Mouse (Mus musculus) myocyte (in vitro differentiated cells): ENCODE results near the gene Hpn. TPM values are rescaled to one million over a fixed set of nuclear protein-coding genes. Genes with fewer than 3 reads are reported as not detected.

Experiments
- H3K27me3 ChIP-seq: one replicate; pipeline ENCODE4 v1.6.1; 2011; ENCODE audit not compliant: control insufficient read depth, insufficient read depth, insufficient read length
- H3K36me3 ChIP-seq: one replicate; pipeline ENCODE4 v1.6.1; 2011; ENCODE audit not compliant: control insufficient read depth, insufficient read depth
- H3K4me2 ChIP-seq: one replicate; pipeline ENCODE4 v1.6.1; 2011; ENCODE audit warnings: low read depth, control low read depth
- H3K4me3 ChIP-seq: one replicate; pipeline ENCODE4 v1.5.1; 2011; ENCODE audit warnings: mild to moderate bottlenecking, control low read depth, moderate library complexity
- H3K79me2 ChIP-seq: one replicate; pipeline ENCODE4 v1.6.1; 2011; ENCODE audit not compliant: control insufficient read depth, insufficient read depth
- H3ac ChIP-seq: one replicate; pipeline ENCODE4 v1.6.1; 2011; ENCODE audit not compliant: control insufficient read depth, insufficient read length
- CEBPB ChIP-seq: IDR thresholded peaks from 2 replicates; pipeline ENCODE4 v1.6.1; 2011; ENCODE audit warnings: mild to moderate bottlenecking, moderate library complexity; ENCODE audit not compliant: poor library complexity, insufficient read depth, severe bottlenecking
- E2F4 ChIP-seq: IDR thresholded peaks from one replicate; pipeline ENCODE4 v1.6.1; 2011; ENCODE audit warnings: mild to moderate bottlenecking, control low read depth, moderate library complexity; ENCODE audit not compliant: insufficient read depth
- MAX ChIP-seq: IDR thresholded peaks from one replicate; pipeline ENCODE4 v1.6.1; 2011; ENCODE audit warnings: low read depth, mild to moderate bottlenecking, control low read depth
- MYOD1 ChIP-seq, 3 experiments: IDR thresholded peaks; one replicate each; pipeline ENCODE4 v1.6.1; 2011; ENCODE audit warnings: control low read depth in 2 of 3, low read depth in 2 of 3, mild to moderate bottlenecking in 2 of 3, moderate library complexity in 1 of 3; ENCODE audit not compliant: insufficient read length in 2 of 3, control insufficient read depth in 1 of 3
- MYOG ChIP-seq, 3 experiments: IDR thresholded peaks; one replicate each; pipeline ENCODE4 v1.6.1; 2011; ENCODE audit warnings: control low read depth in 2 of 3, low read depth in 2 of 3, mild to moderate bottlenecking in 2 of 3; ENCODE audit not compliant: insufficient read length in 2 of 3, control insufficient read depth in 1 of 3, insufficient read depth in 1 of 3
- POLR2A ChIP-seq: IDR thresholded peaks from one replicate; pipeline ENCODE4 v1.6.1; 2011; ENCODE audit warnings: low read depth, mild to moderate bottlenecking, control low read depth, moderate library complexity; ENCODE audit not compliant: insufficient read length
- POLR2AphosphoS2 ChIP-seq: IDR thresholded peaks from one replicate; pipeline ENCODE4 v1.6.1; 2011; ENCODE audit warnings: low read depth, control low read depth; ENCODE audit not compliant: insufficient read length
- REST ChIP-seq: IDR thresholded peaks from one replicate; pipeline ENCODE4 v1.6.1; 2011; ENCODE audit warnings: mild to moderate bottlenecking, control low read depth, moderate library complexity; ENCODE audit not compliant: insufficient read depth, insufficient read length
- SRF ChIP-seq: IDR thresholded peaks from one replicate; pipeline ENCODE4 v1.6.1; 2011; ENCODE audit warnings: low read depth; ENCODE audit not compliant: control insufficient read depth, insufficient read length
- TCF12 ChIP-seq: IDR thresholded peaks from one replicate; pipeline ENCODE4 v1.6.1; 2011; ENCODE audit warnings: mild to moderate bottlenecking, control low read depth; ENCODE audit not compliant: poor library complexity, insufficient read depth, severe bottlenecking
- TCF3 ChIP-seq: IDR thresholded peaks from one replicate; pipeline ENCODE4 v1.6.1; 2011; ENCODE audit warnings: low read depth, control low read depth; ENCODE audit not compliant: insufficient read length
- USF1 ChIP-seq: IDR thresholded peaks from one replicate; pipeline ENCODE4 v1.6.1; 2011; ENCODE audit warnings: low read depth, mild to moderate bottlenecking, control low read depth, moderate library complexity
- polyA plus RNA-seq: library from polyadenylated mRNA; unstranded; fragments of >200 nt; fragmentation: generic; extraction: Trizol; gene quantifications from one replicate; pipeline ENCODE4 v1.2.1, GENCODE M21; 2012; ENCODE audit warnings: missing spikeins

The Hpn gene
- polyA plus RNA-seq, 1 experiment: not detected

- TF ChIP-seq TCF3: no peak
- no peak for TF ChIP-seq SRF
- TF ChIP-seq MYOG (IDR thresholded peaks at IDR 0.05; ENCODE audit: control insufficient read depth in 1 of 3, insufficient read depth in 1 of 3, insufficient read length in 2 of 3, low read depth in 2 of 3): no peak
- no peak for TF ChIP-seq MAX
- TF ChIP-seq E2F4: no peak
- TF ChIP-seq CEBPB: no peak
- TF ChIP-seq MYOD1 (IDR thresholded peaks at IDR 0.05; ENCODE audit: control insufficient read depth in 1 of 3, insufficient read length in 2 of 3, low read depth in 2 of 3): no peak
- no peak for TF ChIP-seq TCF12
- TF ChIP-seq POLR2AphosphoS2: no peak
- no peak for TF ChIP-seq REST
- no peak for TF ChIP-seq POLR2A
- TF ChIP-seq USF1: no peak
- no peak overlapping the region for H3K4me3 ChIP-seq
- H3K27me3 ChIP-seq: peaks cover 9% of the 10 kb centered on the region
- H3ac ChIP-seq: no peak overlapping the region
- H3K79me2 ChIP-seq: no peaks in the 10 kb centered on the region
- H3K4me2 ChIP-seq: no peak overlapping the region
- H3K36me3 ChIP-seq: no peaks in the 10 kb centered on the region
Observed at GRCm38 (mm10) chr7:31080611-31081010, 34.5 kb downstream of the Hpn start.

- no peak overlapping the region for H3ac ChIP-seq
- no peak overlapping the region for H3K4me3 ChIP-seq
- H3K27me3 ChIP-seq: peaks cover 9% of the 10 kb centered on the region
- no peaks in the 10 kb centered on the region for H3K79me2 ChIP-seq
- no peak overlapping the region for H3K4me2 ChIP-seq
- H3K36me3 ChIP-seq: no peaks in the 10 kb centered on the region
- no peak for TF ChIP-seq TCF12
- no peak for TF ChIP-seq REST
- TF ChIP-seq MAX: no peak
- TF ChIP-seq USF1: no peak
- TF ChIP-seq CEBPB: no peak
- TF ChIP-seq POLR2A: no peak
- no peak for TF ChIP-seq SRF
- TF ChIP-seq E2F4: no peak
- no peak for TF ChIP-seq MYOD1 (IDR thresholded peaks at IDR 0.05; ENCODE audit: control insufficient read depth in 1 of 3, insufficient read length in 2 of 3, low read depth in 2 of 3)
Observed at GRCm38 (mm10) chr7:31079670-31080069, 35.4 kb downstream of the Hpn start.

DNA sequence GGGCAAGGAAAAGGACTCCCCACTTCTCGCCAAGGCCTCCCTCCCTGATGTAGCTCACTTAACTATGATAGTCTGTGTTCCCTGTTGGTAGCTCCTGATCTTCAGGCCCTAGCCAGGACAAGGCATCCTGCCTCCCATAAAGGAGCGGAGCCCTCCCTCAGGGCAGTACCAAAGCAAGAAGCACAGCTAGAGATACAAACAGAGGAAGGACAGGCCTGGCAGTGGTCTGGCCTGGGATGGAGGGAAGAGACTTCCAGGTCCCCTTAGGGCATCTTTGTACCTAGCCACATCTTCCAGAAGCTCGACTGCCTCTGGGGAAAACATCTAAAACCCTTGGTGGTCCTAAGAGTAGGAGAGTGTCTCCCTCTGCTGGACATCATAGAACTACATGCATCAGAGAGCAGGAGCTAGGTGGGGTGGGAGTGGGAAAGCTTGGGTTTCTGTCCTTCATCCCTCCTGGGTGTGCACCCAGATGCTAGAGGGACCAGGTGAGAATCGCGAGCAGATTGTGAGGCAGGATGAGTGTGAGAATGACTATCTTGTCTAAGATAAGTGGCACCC, 37.1 kb downstream of the Hpn start:
- Histone ChIP-seq H3ac (no peak overlapping the region), H3K27me3 (peaks cover 9% of the 10 kb centered on the region), H3K79me2 (no peaks in the 10 kb centered on the region), H3K4me3 (no peak overlapping the region), H3K36me3 (no peaks in the 10 kb centered on the region), H3K4me2 (no peak overlapping the region)
- TF ChIP-seq POLR2A (no peak), TCF12 (no peak), SRF (no peak), POLR2AphosphoS2 (no peak), CEBPB (no peak), TCF3 (no peak), MYOG (IDR thresholded peaks at IDR 0.05; ENCODE audit: control insufficient read depth in 1 of 3, insufficient read depth in 1 of 3, insufficient read length in 2 of 3, low read depth in 2 of 3) (no peak), USF1 (no peak), REST (no peak), E2F4 (no peak), MYOD1 (IDR thresholded peaks at IDR 0.05; ENCODE audit: control insufficient read depth in 1 of 3, insufficient read length in 2 of 3, low read depth in 2 of 3) (no peak), MAX (no peak)

- no peaks in the 10 kb centered on the region for H3K79me2 ChIP-seq
- H3K4me3 ChIP-seq: no peak overlapping the region
- H3K36me3 ChIP-seq: no peaks in the 10 kb centered on the region
- TF ChIP-seq MAX (no peak), POLR2AphosphoS2 (no peak), REST (no peak), USF1 (no peak), E2F4 (no peak), TCF3 (no peak), SRF (no peak), POLR2A (no peak), TCF12 (no peak), MYOD1 (IDR thresholded peaks at IDR 0.05; ENCODE audit: control insufficient read depth in 1 of 3, insufficient read length in 2 of 3, low read depth in 2 of 3) (no peak), MYOG (IDR thresholded peaks at IDR 0.05; ENCODE audit: control insufficient read depth in 1 of 3, insufficient read depth in 1 of 3, insufficient read length in 2 of 3, low read depth in 2 of 3) (no peak), CEBPB (no peak)
- no peak overlapping the region for H3K4me2 ChIP-seq
- H3K27me3 ChIP-seq: peaks cover 9% of the 10 kb centered on the region
- H3ac ChIP-seq: no peak overlapping the region
Observed at GRCm38 (mm10) chr7:31077470-31077869, 37.6 kb downstream of the Hpn start.

DNA sequence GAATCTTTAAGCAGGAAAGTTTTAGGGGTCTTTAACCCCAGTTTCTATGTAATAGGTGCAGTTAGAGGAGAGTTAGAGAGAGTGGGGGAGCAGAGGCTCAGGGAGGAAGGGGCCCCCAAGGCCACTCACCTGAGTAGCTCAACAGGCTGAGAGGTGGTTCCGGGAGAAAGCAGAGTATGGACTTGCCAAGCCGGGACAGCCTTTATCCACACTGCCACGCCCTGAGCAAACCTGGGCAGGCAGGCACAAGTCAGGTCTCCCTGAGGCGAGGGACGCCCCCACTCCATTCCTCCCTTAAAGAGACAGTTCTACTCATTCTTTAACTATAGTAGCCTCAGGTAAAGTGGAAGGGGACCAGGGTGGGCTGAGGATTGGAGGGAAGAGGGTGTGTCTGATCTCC, 38.6 kb downstream of the Hpn start, which contains the start of gene Fxyd3:
Fxyd3 (minus strand) TSS at position 213 of the 400 bp plus-strand sequence.
- Histone ChIP-seq H3K4me3 (no peak within 1 kb of the TSS), H3K27me3 (peaks cover 9% of the 10 kb centered on the region), H3K36me3 (no peaks in the 10 kb centered on the region), H3K79me2 (no peaks in the 10 kb centered on the region), H3ac (no peak within 1 kb of the TSS), H3K4me2 (no peak within 1 kb of the TSS)
- no peak for TF ChIP-seq CEBPB
- TF ChIP-seq SRF: no peak
- no peak for TF ChIP-seq MAX
- no peak for TF ChIP-seq TCF3
- TF ChIP-seq POLR2A: no peak
- no peak for TF ChIP-seq TCF12
- TF ChIP-seq MYOG (IDR thresholded peaks at IDR 0.05; ENCODE audit: control insufficient read depth in 1 of 3, insufficient read depth in 1 of 3, insufficient read length in 2 of 3, low read depth in 2 of 3): no peak
- no peak for TF ChIP-seq REST
- TF ChIP-seq POLR2AphosphoS2: no peak
- TF ChIP-seq USF1: no peak
